Mouse (Mus musculus): ENCODE results near the gene Mpi. TPM values are rescaled to one million over a fixed set of nuclear protein-coding genes. Genes with fewer than 3 reads are reported as not detected.
A peak's percentile ranks its signal among the peaks of the same experiment; 100 is the strongest.

The Mpi gene
- polyA plus RNA-seq, 1 experiment from 2014 or later, result 81.7 TPM

GRCm38 (mm10) chr9:57560861-57561710 is 8.5 kb upstream of the Mpi start, which contains the start of gene Scamp2:
TSS of gene Scamp2 (plus strand) at chr9:57560943.
- peak within 1 kb of the TSS; percentile 85 for H3K4me3 ChIP-seq (replicated peaks)
- ATAC-seq (ENCODE audit: low FRiP score), result peak; percentile 99
- peak within 1 kb of the TSS; percentile 90 for H3K4me2 ChIP-seq
- H3K27ac ChIP-seq (replicated peaks), result peak within 1 kb of the TSS; percentile 91
- peaks cover 41% of the 10 kb centered on the region for H3K4me1 ChIP-seq
- peak within 1 kb of the TSS; percentile 66 for H3K9ac ChIP-seq (replicated peaks)
- H3K9me3 ChIP-seq (replicated peaks), result no peaks in the 10 kb centered on the region
- WGBS, result 1% methylated on average over 37 of the region's 37 CpGs
- no peaks in the 10 kb centered on the region for H3K27me3 ChIP-seq (replicated peaks)
- no peaks in the 10 kb centered on the region for H3K36me3 ChIP-seq

GRCm38 (mm10) chr9:57560263-57560662 is 7.7 kb upstream of the Mpi start:
- H3K36me3 ChIP-seq, result no peaks in the 10 kb centered on the region
- H3K9ac ChIP-seq (replicated peaks), result peak overlapping the region; percentile 66
- peak overlapping the region; percentile 90 for H3K4me2 ChIP-seq
- H3K4me1 ChIP-seq, result peaks cover 33% of the 10 kb centered on the region
- H3K27ac ChIP-seq (replicated peaks), result peak overlapping the region; percentile 91
- ATAC-seq (ENCODE audit: low FRiP score), result peak; percentile 7; the same call in 1 of the 2 replicates
- H3K4me3 ChIP-seq (replicated peaks), result peak overlapping the region; percentile 85
- H3K9me3 ChIP-seq (replicated peaks), result no peaks in the 10 kb centered on the region
- H3K27me3 ChIP-seq (replicated peaks), result no peaks in the 10 kb centered on the region
- 26% methylated on average over 7 of the region's 7 CpGs for WGBS

- H3K4me3 ChIP-seq (replicated peaks), result no peak overlapping the region
- peaks cover 33% of the 10 kb centered on the region for H3K4me1 ChIP-seq
- no peak overlapping the region for H3K9ac ChIP-seq (replicated peaks)
- no peak overlapping the region for H3K27ac ChIP-seq (replicated peaks)
- 75% methylated on average over 2 of the region's 2 CpGs for WGBS
- no peak for ATAC-seq (ENCODE audit: low FRiP score)
- H3K27me3 ChIP-seq (replicated peaks), result no peaks in the 10 kb centered on the region
- no peaks in the 10 kb centered on the region for H3K36me3 ChIP-seq
- H3K4me2 ChIP-seq, result no peak overlapping the region
- H3K9me3 ChIP-seq (replicated peaks), result no peaks in the 10 kb centered on the region
These were observed 7.0 kb upstream of the Mpi start for GRCm38 (mm10) chr9:57559568-57559967.

GRCm38 (mm10) chr9:57558625-57559024 is 6.1 kb upstream of the Mpi start:
- Histone ChIP-seq H3K4me1 (peaks cover 30% of the 10 kb centered on the region), H3K4me3 (replicated peaks) (no peak overlapping the region), H3K4me2 (no peak overlapping the region), H3K9ac (replicated peaks) (no peak overlapping the region), H3K27me3 (replicated peaks) (no peaks in the 10 kb centered on the region), H3K9me3 (replicated peaks) (no peaks in the 10 kb centered on the region), H3K27ac (replicated peaks) (no peak overlapping the region), H3K36me3 (no peaks in the 10 kb centered on the region)
- 86% methylated on average over 4 of the region's 4 CpGs for WGBS
- ATAC-seq (ENCODE audit: low FRiP score), result no peak

GRCm38 (mm10) chr9:57557215-57557614 is 4.7 kb upstream of the Mpi start:
- Histone ChIP-seq H3K4me1 (peaks cover 24% of the 10 kb centered on the region), H3K4me2 (no peak overlapping the region), H3K27me3 (replicated peaks) (no peaks in the 10 kb centered on the region), H3K4me3 (replicated peaks) (no peak overlapping the region), H3K36me3 (no peaks in the 10 kb centered on the region), H3K9ac (replicated peaks) (no peak overlapping the region), H3K9me3 (replicated peaks) (no peaks in the 10 kb centered on the region), H3K27ac (replicated peaks) (no peak overlapping the region)
- ATAC-seq (ENCODE audit: low FRiP score), result no peak
- 81% methylated on average over 3 of the region's 3 CpGs for WGBS

GRCm38 (mm10) chr9:57554753-57555152 is 2.2 kb upstream of the Mpi start:
- Histone ChIP-seq H3K27ac (replicated peaks) (no peak overlapping the region), H3K4me1 (peaks cover 16% of the 10 kb centered on the region), H3K36me3 (peaks cover 12% of the 10 kb centered on the region), H3K4me3 (replicated peaks) (no peak overlapping the region), H3K27me3 (replicated peaks) (no peaks in the 10 kb centered on the region), H3K4me2 (no peak overlapping the region), H3K9ac (replicated peaks) (no peak overlapping the region), H3K9me3 (replicated peaks) (no peaks in the 10 kb centered on the region)
- ATAC-seq (ENCODE audit: low FRiP score), result no peak
- WGBS, result 29% methylated on average over 3 of the region's 3 CpGs

- Histone ChIP-seq H3K36me3 (peaks cover 29% of the 10 kb centered on the region), H3K4me1 (peaks cover 31% of the 10 kb centered on the region), H3K9me3 (replicated peaks) (no peaks in the 10 kb centered on the region), H3K4me3 (replicated peaks) (peak overlapping the region; percentile 57; the same call in 1 of the 2 replicates), H3K4me2 (no peak overlapping the region; the same call in 1 of the 2 replicates), H3K27ac (replicated peaks) (no peak overlapping the region), H3K27me3 (replicated peaks) (no peaks in the 10 kb centered on the region), H3K9ac (replicated peaks) (no peak overlapping the region)
- WGBS, result 74% methylated on average over 11 of the region's 11 CpGs
- ATAC-seq (ENCODE audit: low FRiP score), result 0 out of 2 replicates have a peak, but pooled peaks have one; percentile 3
These were observed 556 bp upstream of the Mpi start for GRCm38 (mm10) chr9:57553119-57553518.

- 90% methylated on average over 11 of the region's 11 CpGs for WGBS
- H3K36me3 ChIP-seq, result peaks cover 49% of the 10 kb centered on the region
- ATAC-seq (ENCODE audit: low FRiP score), result no peak
These were observed 2.3 kb downstream of the Mpi start for GRCm38 (mm10) chr9:57550126-57550862.

GRCm38 (mm10) chr9:57549186-57549585 is 3.4 kb downstream of the Mpi start:
- Histone ChIP-seq H3K27ac (replicated peaks) (no peak overlapping the region), H3K9me3 (replicated peaks) (no peaks in the 10 kb centered on the region), H3K9ac (replicated peaks) (no peak overlapping the region), H3K4me3 (replicated peaks) (no peak overlapping the region), H3K4me1 (peaks cover 27% of the 10 kb centered on the region), H3K36me3 (peaks cover 60% of the 10 kb centered on the region), H3K27me3 (replicated peaks) (no peaks in the 10 kb centered on the region), H3K4me2 (no peak overlapping the region)
- no peak for ATAC-seq (ENCODE audit: low FRiP score)
- WGBS, result 75% methylated on average over 4 of the region's 4 CpGs

More at GRCm38 (mm10) chr9:57550126-57550862, 2.3 kb downstream of the Mpi start:
- H3K4me3 ChIP-seq (replicated peaks), result no peak overlapping the region
- no peaks in the 10 kb centered on the region for H3K9me3 ChIP-seq (replicated peaks)
- H3K4me1 ChIP-seq, result peaks cover 31% of the 10 kb centered on the region
- no peak overlapping the region for H3K27ac ChIP-seq (replicated peaks)
- H3K4me2 ChIP-seq, result no peak overlapping the region
- H3K27me3 ChIP-seq (replicated peaks), result no peaks in the 10 kb centered on the region
- no peak overlapping the region for H3K9ac ChIP-seq (replicated peaks)

- H3K36me3 ChIP-seq, result peaks cover 73% of the 10 kb centered on the region
- H3K9me3 ChIP-seq (replicated peaks), result no peaks in the 10 kb centered on the region
- no peak overlapping the region for H3K9ac ChIP-seq (replicated peaks)
- ATAC-seq (ENCODE audit: low FRiP score), result no peak
- no peak overlapping the region for H3K4me3 ChIP-seq (replicated peaks)
- H3K4me2 ChIP-seq, result no peak overlapping the region
- no peaks in the 10 kb centered on the region for H3K27me3 ChIP-seq (replicated peaks)
- H3K27ac ChIP-seq (replicated peaks), result no peak overlapping the region
- peaks cover 24% of the 10 kb centered on the region for H3K4me1 ChIP-seq
- 92% methylated on average over 11 of the region's 11 CpGs for WGBS
These were observed 4.7 kb downstream of the Mpi start for GRCm38 (mm10) chr9:57547869-57548268.

- peaks cover 79% of the 10 kb centered on the region for H3K36me3 ChIP-seq
- WGBS, result 80% methylated on average over 5 of the region's 5 CpGs
These were observed 5.3 kb downstream of the Mpi start for GRCm38 (mm10) chr9:57547287-57547686.

More at GRCm38 (mm10) chr9:57547287-57547686, 5.3 kb downstream of the Mpi start:
- Histone ChIP-seq H3K9ac (replicated peaks) (no peak overlapping the region), H3K4me3 (replicated peaks) (no peak overlapping the region), H3K27me3 (replicated peaks) (no peaks in the 10 kb centered on the region), H3K4me2 (no peak overlapping the region), H3K4me1 (peaks cover 22% of the 10 kb centered on the region), H3K9me3 (replicated peaks) (no peaks in the 10 kb centered on the region), H3K27ac (replicated peaks) (no peak overlapping the region)
- no peak for ATAC-seq (ENCODE audit: low FRiP score)
